Mouse (Mus musculus): ENCODE measurements around the gene Ptprr. TPM values are rescaled to one million over a fixed set of nuclear protein-coding genes. Genes with fewer than 3 reads are reported as not detected.
A peak's percentile ranks its signal among the peaks of the same experiment; 100 is the strongest.

Ptprr gene
- polyA plus RNA-seq, 1 experiment from 2014 or later: 0.92 TPM

GRCm38 (mm10) chr10:116075954-116076353, 57.9 kb downstream of the Ptprr start:
- no peak overlapping the region for H3K27ac ChIP-seq
- no peak for ATAC-seq (ENCODE audit: insufficient number of reproducible peaks, insufficient read depth, low FRiP score, low TSS enrichment, low read depth)
- H3K4me3 ChIP-seq (replicated peaks): no peak overlapping the region
- no peak overlapping the region for H3K9ac ChIP-seq (replicated peaks)
- H3K4me1 ChIP-seq (replicated peaks): no peaks in the 10 kb centered on the region
- H3K9me3 ChIP-seq: no peaks in the 10 kb centered on the region
- H3K36me3 ChIP-seq: no peaks in the 10 kb centered on the region
- no peaks in the 10 kb centered on the region for H3K27me3 ChIP-seq
- H3K4me2 ChIP-seq: no peak overlapping the region
- WGBS: 86% methylated on average over 5 of the region's 5 CpGs

GRCm38 (mm10) chr10:116078636-116079035, 60.6 kb downstream of the Ptprr start:
- H3K4me2 ChIP-seq: no peak overlapping the region
- no peak for ATAC-seq (ENCODE audit: insufficient number of reproducible peaks, insufficient read depth, low FRiP score, low TSS enrichment, low read depth)
- 89% methylated on average over 5 of the region's 5 CpGs for WGBS

DNA sequence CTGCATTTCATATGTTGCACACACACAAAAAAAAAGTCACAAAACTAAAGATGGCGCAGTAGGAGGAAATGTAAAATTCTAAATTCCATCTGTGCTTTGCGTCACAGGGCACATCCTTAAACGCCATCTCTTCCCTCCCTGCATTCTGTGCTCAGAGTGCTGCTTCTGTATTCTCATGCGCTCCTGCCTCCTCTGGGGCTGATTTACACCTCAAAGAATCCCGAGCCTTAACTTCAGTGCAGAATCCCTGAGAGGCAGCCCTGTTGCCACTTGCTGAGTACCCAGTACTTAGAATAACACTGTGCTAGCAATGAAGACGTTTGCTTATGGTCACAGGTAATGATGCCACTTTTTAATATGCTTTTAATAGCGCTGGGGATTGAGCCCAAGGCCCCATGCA, 61.4 kb downstream of the Ptprr start:
- 37% methylated on average over 7 of the region's 7 CpGs for WGBS
- Histone ChIP-seq H3K36me3 (no peaks in the 10 kb centered on the region), H3K9ac (replicated peaks) (no peak overlapping the region), H3K9me3 (no peaks in the 10 kb centered on the region), H3K27me3 (no peaks in the 10 kb centered on the region), H3K4me1 (replicated peaks) (peaks cover 3% of the 10 kb centered on the region; the same call in 1 of the 2 replicates), H3K27ac (no peak overlapping the region), H3K4me2 (no peak overlapping the region), H3K4me3 (replicated peaks) (no peak overlapping the region)
- ATAC-seq (ENCODE audit: insufficient number of reproducible peaks, insufficient read depth, low FRiP score, low TSS enrichment, low read depth): no peak

More at GRCm38 (mm10) chr10:116078636-116079035, 60.6 kb downstream of the Ptprr start:
- Histone ChIP-seq H3K4me3 (replicated peaks) (no peak overlapping the region), H3K27me3 (no peaks in the 10 kb centered on the region), H3K9ac (replicated peaks) (no peak overlapping the region), H3K27ac (no peak overlapping the region), H3K4me1 (replicated peaks) (no peaks in the 10 kb centered on the region), H3K9me3 (no peaks in the 10 kb centered on the region), H3K36me3 (no peaks in the 10 kb centered on the region)

- ATAC-seq (ENCODE audit: insufficient number of reproducible peaks, insufficient read depth, low FRiP score, low TSS enrichment, low read depth): no peak
- Histone ChIP-seq H3K27ac (no peak overlapping the region), H3K4me3 (replicated peaks) (no peak overlapping the region), H3K9ac (replicated peaks) (no peak overlapping the region), H3K4me2 (no peak overlapping the region), H3K27me3 (no peaks in the 10 kb centered on the region), H3K4me1 (replicated peaks) (peaks cover 3% of the 10 kb centered on the region; the same call in 1 of the 2 replicates), H3K9me3 (no peaks in the 10 kb centered on the region), H3K36me3 (no peaks in the 10 kb centered on the region)
- WGBS: 86% methylated on average over 6 of the region's 6 CpGs
These were observed 62.8 kb downstream of the Ptprr start for GRCm38 (mm10) chr10:116080841-116081240.

DNA sequence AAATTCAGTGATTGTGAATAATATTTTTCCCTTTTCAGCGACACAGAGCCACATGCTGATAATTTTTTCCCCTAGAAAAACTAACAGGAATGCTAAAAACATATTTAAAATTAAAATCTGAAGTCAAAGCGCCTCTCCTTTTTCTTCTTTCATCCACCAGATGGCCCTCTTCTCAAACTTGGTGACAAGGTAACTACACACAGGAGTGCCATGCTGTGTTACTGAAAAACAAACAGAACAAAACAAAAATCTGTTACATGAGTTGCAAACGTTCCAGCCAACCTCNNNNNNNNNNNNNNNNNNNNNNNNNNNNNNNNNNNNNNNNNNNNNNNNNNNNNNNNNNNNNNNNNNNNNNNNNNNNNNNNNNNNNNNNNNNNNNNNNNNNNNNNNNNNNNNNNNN, 66.0 kb downstream of the Ptprr start:
- H3K4me2 ChIP-seq: no peak overlapping the region
- WGBS: 19% methylated on average over 3 of the region's 3 CpGs

DNA sequence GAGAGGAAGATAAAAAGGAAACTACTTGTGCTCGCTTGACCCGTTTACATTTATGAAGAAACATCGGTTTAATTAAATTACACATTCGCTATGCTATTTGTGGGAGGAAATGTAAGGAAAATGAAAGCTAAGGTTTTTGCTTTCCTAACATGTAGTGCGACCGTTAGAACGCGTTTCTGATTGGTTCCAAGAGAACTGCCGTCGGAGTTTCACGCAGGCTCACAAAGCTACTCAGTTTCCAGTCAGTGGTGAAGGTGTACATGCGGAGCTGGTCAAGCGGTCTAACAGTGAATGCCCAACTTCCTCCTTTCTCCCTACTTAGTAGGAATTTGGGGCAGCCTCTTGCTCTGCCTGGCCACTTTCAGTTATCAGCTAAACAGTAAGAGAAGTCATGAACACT, 78.5 kb downstream of the Ptprr start:
- 82% methylated on average over 13 of the region's 13 CpGs for WGBS
- Histone ChIP-seq H3K27me3 (no peaks in the 10 kb centered on the region), H3K27ac (no peak overlapping the region), H3K9me3 (no peaks in the 10 kb centered on the region), H3K4me2 (no peak overlapping the region), H3K36me3 (no peaks in the 10 kb centered on the region), H3K4me1 (replicated peaks) (no peaks in the 10 kb centered on the region), H3K9ac (replicated peaks) (no peak overlapping the region), H3K4me3 (replicated peaks) (no peak overlapping the region)
- ATAC-seq (ENCODE audit: insufficient number of reproducible peaks, insufficient read depth, low FRiP score, low TSS enrichment, low read depth): no peak

More for the DNA sequence above, 66.0 kb downstream of the Ptprr start:
- Histone ChIP-seq H3K27me3 (no peaks in the 10 kb centered on the region), H3K4me1 (replicated peaks) (peaks cover 3% of the 10 kb centered on the region; the same call in 1 of the 2 replicates), H3K9ac (replicated peaks) (no peak overlapping the region), H3K27ac (no peak overlapping the region), H3K9me3 (no peaks in the 10 kb centered on the region), H3K36me3 (no peaks in the 10 kb centered on the region), H3K4me3 (replicated peaks) (no peak overlapping the region)
- ATAC-seq (ENCODE audit: insufficient number of reproducible peaks, insufficient read depth, low FRiP score, low TSS enrichment, low read depth): peak; percentile 59; the same call in 1 of the 2 replicates

DNA sequence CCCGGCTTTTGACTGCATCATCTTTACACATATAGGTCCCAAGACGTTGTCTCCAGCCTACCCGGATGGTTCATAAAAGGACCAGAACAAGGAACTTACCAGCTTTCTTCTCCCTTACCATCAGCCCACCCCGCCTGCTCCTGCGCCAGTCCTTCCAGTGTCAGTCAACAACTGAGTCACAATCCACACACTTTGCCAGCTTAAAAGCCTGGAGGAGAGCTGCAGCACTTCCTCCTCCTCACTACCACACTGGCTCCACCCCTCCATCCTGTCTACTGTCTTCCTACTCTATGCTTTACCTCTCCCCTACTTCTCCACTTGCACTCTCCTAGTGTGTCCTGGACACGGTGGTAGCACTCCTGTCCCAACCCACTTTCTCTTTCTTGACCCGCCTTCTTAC, 80.5 kb downstream of the Ptprr start:
- H3K36me3 ChIP-seq: no peaks in the 10 kb centered on the region
- no peak overlapping the region for H3K4me3 ChIP-seq (replicated peaks)
- no peak overlapping the region for H3K9ac ChIP-seq (replicated peaks)
- WGBS: 88% methylated on average over 7 of the region's 7 CpGs
- no peak overlapping the region for H3K4me2 ChIP-seq
- H3K4me1 ChIP-seq (replicated peaks): no peaks in the 10 kb centered on the region
- H3K9me3 ChIP-seq: no peaks in the 10 kb centered on the region
- H3K27ac ChIP-seq: no peak overlapping the region
- H3K27me3 ChIP-seq: no peaks in the 10 kb centered on the region
- no peak for ATAC-seq (ENCODE audit: insufficient number of reproducible peaks, insufficient read depth, low FRiP score, low TSS enrichment, low read depth)

DNA sequence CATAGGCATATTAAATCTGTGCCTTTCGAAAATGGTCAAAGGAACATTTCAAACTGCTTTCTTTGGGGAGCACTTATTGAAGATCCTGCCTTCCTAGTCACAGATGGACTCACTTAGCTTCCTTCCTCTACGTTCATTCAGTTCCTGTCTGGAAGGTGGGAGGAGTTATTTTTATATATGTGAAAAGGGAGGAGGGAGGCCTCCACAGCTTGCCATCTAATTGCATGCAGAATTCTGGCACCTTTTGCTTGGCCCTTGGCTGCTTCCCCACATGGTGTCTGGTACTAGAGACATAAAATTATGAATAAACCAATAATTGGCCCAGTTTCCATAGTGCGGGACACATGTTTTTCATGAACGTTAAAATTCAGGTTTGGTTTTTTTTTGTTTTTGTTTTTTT, 90.2 kb downstream of the Ptprr start:
- peaks cover under 1% of the 10 kb centered on the region; the same call in 1 of the 2 replicates for H3K9me3 ChIP-seq
- no peak overlapping the region for H3K4me3 ChIP-seq (replicated peaks)
- H3K9ac ChIP-seq (replicated peaks): no peak overlapping the region
- no peaks in the 10 kb centered on the region; the same call in 1 of the 2 replicates for H3K4me1 ChIP-seq (replicated peaks)
- H3K4me2 ChIP-seq: no peak overlapping the region
- H3K27me3 ChIP-seq: no peaks in the 10 kb centered on the region
- 40% methylated on average over 4 of the region's 4 CpGs for WGBS
- no peaks in the 10 kb centered on the region for H3K36me3 ChIP-seq
- ATAC-seq (ENCODE audit: insufficient number of reproducible peaks, insufficient read depth, low FRiP score, low TSS enrichment, low read depth): no peak
- H3K27ac ChIP-seq: no peak overlapping the region

DNA sequence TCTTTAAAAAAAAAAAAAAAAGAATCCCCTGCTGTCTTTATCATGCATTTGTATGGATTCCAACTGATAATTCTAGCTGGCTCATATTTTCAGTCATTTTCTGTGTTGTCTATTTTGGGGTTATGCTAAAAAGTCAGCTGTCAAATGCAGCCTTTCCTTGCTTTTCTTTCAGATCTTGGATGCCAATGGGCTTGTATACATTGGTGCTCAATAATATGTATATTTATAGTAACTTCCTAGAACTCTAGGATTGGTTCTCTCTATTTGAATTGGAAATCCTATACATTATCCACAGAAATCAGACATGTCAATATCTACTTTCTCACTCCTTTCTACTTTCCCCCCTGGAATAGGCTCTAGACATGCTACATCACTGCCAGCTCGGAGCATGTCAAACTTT, 90.7 kb downstream of the Ptprr start:
- Histone ChIP-seq H3K9ac (replicated peaks) (no peak overlapping the region), H3K36me3 (no peaks in the 10 kb centered on the region), H3K27me3 (no peaks in the 10 kb centered on the region), H3K4me3 (replicated peaks) (no peak overlapping the region), H3K27ac (no peak overlapping the region), H3K9me3 (peaks cover 6% of the 10 kb centered on the region; the same call in 1 of the 2 replicates), H3K4me2 (no peak overlapping the region), H3K4me1 (replicated peaks) (no peaks in the 10 kb centered on the region; the same call in 1 of the 2 replicates)
- no peak for ATAC-seq (ENCODE audit: insufficient number of reproducible peaks, insufficient read depth, low FRiP score, low TSS enrichment, low read depth)
- WGBS: 79% methylated on average over 1 of the region's 1 CpGs

DNA sequence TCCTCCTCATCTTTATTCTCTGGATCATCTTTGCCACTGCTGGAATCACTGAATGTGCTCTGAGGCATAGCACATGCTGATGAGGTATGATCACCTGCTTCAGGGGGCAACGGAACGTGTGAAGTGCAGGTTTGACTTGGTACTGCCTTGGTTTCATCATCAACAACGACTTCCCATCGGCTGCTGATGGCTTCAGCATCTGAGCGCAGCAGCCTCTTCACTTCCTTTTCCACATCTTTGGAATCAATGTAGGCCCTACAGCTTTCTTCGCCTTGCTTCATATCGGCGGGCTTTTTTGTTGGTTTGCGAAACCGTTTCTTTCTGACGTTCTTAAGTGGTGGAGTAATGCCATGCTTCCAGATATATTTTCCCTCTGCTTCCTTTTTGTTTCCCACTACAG, 94.9 kb downstream of the Ptprr start:
- Histone ChIP-seq H3K4me2 (no peak overlapping the region), H3K27ac (no peak overlapping the region), H3K4me1 (replicated peaks) (no peaks in the 10 kb centered on the region; the same call in 1 of the 2 replicates), H3K27me3 (no peaks in the 10 kb centered on the region), H3K9me3 (peaks cover 10% of the 10 kb centered on the region; the same call in 1 of the 2 replicates), H3K4me3 (replicated peaks) (no peak overlapping the region), H3K9ac (replicated peaks) (no peak overlapping the region), H3K36me3 (no peaks in the 10 kb centered on the region)
- no peak for ATAC-seq (ENCODE audit: insufficient number of reproducible peaks, insufficient read depth, low FRiP score, low TSS enrichment, low read depth)
- WGBS: 94% methylated on average over 11 of the region's 11 CpGs

DNA sequence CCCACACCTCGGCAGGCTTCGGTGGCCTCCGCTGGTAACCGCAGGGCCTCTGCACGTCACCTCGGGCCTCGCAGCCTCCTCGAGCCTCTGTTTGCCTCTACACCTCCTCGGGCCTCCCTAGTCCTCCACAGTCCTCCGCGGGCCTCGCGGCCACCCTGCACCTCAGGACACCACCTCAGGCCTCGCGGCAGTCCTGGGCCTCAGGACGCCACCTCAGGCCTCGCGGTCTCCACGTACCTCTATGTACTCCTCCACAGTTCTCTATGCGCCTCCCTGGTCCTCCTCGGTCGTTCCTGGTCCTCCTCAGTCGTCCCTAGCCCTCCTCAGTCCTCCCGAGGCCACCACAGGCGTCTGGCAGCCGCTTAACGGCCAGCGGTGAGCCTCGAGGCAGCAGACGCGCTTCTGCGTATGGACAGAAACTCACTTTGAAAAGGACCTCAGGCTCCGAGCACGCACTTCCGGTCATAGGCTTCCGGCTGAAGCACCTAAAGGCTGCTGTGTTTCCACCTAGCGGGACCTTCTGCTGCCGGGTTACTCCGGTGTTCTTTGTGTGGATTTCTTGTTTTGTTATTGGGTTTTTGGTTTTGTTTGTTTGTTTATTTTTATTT, 96.0 kb downstream of the Ptprr start, which contains the start of gene 4933416C03Rik:
4933416C03Rik (minus strand) TSS at position 51 of the 608 bp plus-strand sequence.
- Histone ChIP-seq H3K4me1 (replicated peaks) (no peaks in the 10 kb centered on the region), H3K9me3 (peaks cover 10% of the 10 kb centered on the region; the same call in 1 of the 2 replicates), H3K9ac (replicated peaks) (no peak within 1 kb of the TSS), H3K27ac (no peak within 1 kb of the TSS), H3K27me3 (no peaks in the 10 kb centered on the region), H3K4me3 (replicated peaks) (no peak within 1 kb of the TSS), H3K36me3 (no peaks in the 10 kb centered on the region), H3K4me2 (no peak within 1 kb of the TSS)
- no peak for ATAC-seq (ENCODE audit: insufficient number of reproducible peaks, insufficient read depth, low FRiP score, low TSS enrichment, low read depth)
- 96% methylated on average over 36 of the region's 39 CpGs for WGBS

Measured in limb, embryonic 12.5 days (tissue).